Mouse (Mus musculus): ENCODE data around the gene Cldn10.
"Not testable (repeated sequence)": the region's sequence is repeated elsewhere in the genome, so short reads cannot be mapped to it uniquely, and the experiment has no call there.

Cldn10 gene

DNA sequence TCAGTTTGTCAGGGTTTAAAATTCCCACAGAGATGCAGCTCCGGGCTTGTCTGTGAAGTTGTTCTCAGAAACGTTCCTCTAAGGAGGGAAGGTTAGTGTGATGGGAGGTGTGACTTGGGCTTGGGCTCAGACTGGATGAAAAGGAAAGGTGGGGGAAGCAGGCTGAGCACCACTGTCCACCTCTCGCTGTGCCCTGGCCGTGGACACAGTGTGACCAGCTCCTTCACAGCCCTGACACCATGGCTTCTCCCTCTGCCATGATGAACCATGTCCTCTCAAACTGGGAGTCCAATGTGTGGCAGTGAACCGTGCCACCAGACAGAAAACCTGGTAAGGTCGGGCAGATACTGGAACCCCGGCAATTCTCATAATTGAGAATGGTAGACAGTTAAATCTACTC is 6.1 kb upstream of the Cldn10 start:
- in situ Hi-C loops (cut with MboI, MseI) = no loop called here

DNA sequence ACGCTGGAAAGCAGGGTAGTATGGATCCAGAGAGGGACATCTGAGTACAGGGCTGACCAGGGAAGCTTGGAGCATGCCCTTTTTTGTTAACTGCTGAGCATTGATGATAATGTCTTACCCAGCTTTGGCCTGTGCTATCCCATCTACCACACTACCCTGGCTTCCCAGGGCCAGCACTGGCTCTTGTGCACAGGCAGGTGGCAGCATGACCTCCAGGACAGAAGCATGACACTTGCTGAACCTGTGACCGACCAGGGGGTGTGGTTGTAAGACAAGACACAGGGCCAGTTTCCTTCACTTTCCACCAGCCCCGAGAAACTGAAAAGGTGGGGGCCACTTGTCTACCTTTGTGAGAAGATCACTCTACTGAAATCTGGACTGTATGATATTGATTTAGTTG is 5.5 kb upstream of the Cldn10 start:
- in situ Hi-C loops (cut with MboI, MseI) = no loop called here

DNA sequence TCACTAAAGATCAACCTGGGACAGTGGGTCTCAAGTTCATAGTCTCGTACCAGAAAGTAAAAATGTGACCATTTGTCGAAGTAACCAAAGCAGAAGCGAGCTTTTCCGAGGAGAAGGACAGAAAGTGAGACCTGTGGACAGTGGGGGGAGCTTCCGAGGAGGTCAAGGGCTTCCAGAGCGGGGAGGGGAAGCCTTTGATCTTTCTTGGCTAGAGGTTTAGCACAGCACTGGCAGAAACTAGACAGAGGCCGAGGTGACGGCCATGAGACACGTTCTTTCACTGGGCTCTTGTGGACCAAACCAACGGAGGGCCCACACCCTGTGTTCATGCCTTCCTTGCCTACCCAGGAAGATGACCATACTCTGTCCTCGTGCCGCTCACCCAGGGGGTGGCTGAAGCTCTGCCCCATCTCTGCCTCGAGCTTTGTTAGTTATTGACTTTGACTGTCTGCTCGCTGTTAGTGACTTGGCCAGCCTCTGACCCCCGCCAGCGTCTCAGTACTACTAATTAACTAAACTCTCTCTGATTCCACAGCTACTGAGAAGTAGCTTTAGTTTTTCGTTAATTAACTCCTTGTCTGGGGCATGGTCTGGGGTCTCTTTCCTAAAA is 4.3 kb upstream of the Cldn10 start:
- in situ Hi-C loops (cut with MboI, MseI) = no loop called here

DNA sequence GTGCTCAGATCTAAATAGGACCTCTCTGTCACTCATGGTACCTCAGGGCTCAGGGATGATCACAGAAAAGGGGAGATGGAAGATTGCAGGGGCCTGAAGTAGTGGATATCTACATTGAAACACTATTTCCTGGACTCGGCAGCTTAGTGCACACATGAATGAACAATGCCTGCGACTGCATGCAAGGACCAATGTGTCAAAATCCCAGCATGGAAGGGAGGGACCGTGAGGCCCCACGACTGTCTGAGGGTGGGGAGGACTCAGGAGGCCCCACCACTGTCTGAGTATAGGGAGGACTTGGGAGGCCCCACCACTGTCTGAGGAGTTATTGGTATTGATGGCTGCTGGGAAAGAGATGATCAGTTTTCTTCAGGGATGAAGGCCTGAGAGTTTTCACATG is 2.5 kb downstream of the Cldn10 start:
- in situ Hi-C loops (cut with MboI, MseI) = no loop called here

DNA sequence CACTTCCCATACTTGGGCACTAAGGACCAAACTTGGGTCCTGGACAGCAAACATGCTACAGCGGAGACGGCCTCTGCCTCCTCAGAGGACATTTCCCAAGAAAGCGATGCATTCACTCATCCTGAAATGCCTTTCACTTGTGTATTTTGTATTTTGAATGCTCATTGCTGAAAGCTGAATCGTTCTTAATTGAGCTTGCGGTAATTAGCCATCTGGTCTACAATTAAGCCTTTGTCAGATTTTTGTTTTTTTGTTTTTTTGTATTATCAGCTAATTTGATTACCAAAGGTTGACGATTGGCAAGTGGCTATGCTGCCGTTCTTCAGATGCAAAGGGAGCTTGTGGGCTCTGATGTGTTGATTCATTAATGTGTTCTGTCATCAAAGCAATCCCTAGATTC is 5.2 kb downstream of the Cldn10 start:
- in situ Hi-C loops (cut with MboI, MseI) = no loop called here

DNA sequence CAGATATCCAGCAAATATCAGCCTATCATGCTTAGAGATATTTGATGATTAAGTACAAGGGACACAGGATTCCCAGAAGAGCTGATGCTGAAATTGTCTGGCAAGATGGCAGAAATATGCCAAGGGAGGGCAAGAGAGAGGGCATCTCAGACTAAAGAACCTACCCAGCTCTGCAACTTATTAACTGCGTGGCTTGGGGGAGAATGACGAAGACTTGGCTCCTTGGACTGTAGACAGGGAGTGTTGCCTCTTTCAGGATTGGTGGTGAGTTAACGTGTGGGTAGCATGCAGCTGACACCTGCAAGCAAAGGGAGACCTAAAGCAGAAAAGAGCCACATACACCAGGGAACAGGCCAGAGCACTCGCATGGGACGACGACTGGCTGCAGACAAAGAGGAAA is 5.7 kb downstream of the Cldn10 start:
- in situ Hi-C loops (cut with MboI, MseI) = no loop called here

DNA sequence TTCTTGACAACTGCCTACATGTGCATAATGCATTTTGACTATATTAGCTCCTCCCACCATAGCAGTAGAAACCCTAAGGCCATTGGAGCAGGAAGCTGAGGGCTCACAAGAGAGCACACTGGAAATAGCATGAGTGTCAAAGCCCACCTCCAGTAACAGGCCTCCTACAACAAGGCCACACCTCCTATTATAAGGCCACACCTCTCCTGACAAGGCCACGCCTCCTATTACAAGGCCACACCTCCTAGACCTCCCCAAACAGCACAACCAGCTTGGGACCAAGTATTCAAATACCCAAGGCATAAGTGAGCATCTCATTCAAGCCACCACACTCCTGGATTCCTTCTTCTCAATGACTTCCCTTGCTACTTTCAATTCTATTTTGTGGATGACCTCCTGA is 6.5 kb downstream of the Cldn10 start:
- in situ Hi-C loops (cut with MboI, MseI) = no loop called here

DNA sequence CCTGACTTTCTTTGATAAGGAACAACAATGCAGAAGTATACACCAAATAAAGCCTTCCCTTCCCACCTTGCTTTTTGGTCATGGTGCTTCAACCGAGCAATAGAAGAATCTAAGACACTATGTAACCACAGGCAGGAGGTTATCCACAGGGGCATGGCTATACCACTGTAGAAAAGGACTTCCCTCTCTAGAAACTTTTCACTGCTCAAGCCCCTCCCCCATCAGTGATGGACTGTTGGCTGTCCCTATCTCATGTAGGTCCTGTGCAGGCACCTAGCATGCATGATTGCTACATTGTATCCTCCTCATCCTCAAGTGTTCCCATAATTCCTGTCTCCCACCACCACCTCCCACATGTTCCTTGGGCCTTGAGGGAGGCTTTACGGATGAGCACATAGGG is 7.2 kb downstream of the Cldn10 start:
- in situ Hi-C loops (cut with MboI, MseI) = no loop called here

DNA sequence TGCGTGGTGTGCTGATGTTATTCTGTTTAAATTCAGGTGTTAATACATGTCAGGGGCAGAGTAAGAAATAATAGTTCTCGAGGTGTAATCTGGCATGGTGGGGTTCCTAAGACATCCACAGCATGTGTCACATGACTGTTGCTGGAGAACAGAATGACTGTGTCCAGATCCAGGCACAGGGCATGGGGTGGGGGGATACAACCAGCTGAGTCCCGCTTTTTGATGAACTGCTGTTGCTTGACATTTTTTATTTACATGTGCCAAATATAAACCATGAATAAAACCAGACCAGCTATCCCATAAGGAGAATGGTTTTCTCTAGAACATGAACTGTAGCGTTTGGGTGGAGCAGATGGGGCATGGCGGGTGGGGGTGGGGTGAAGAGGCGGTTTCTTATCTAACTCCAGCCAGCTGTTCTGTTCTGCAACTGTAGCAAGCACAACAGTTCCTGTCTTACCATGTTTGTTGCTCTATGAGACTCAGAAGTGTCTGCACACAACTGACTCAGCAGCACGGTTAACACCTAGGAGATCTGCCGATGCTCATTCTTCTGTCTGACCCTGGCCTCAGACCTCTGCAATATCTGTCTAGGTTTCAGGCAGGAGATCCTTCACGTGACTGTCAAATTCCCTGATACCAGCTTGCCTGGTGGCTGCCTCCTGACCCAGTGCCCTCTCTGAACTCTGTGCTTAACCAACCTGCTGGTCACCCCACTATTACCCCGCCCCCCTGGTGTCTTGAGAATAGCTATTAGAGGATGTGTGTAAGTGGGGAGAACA is 8.4 kb downstream of the Cldn10 start:
- in situ Hi-C loops (cut with MboI, MseI) = no loop called here

DNA sequence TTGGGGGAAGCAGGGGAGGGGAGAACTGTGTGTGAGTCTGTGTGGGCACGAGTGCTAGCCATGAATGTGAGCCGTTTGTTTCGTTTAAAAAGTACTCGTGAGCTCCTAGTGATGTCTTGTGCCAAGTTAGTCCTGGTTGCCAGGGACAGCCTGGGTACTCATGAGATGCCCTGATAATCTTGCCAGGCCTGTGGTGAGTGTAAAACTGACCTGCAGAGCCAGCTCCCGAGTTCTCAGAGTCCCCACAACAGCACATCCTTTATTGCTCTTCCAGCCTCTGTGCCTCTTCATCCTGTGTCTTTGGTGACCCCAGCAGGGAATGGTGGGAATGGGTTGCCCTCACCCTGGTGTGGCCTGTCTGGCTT is 9.0 kb downstream of the Cldn10 start:
- in situ Hi-C loops (cut with MboI, MseI) = no loop called here

DNA sequence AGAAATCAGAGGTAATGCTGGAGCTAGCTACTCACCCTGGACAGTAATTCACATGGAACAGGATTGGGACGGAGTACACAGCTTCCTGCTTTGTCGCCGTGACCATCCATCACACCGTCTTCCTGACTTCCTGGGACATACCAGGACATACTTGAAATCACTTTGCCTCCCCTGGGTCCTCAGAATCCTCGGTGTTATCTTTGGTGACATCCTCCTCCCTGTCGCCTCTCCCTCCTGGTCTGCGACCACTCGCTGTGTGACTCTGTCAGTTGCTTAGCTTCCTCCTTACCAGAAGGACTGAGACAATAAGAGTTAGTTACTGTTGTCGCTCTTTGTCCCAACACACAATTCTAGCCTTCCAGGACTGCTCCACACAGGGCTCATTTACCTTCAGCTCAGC is 9.6 kb downstream of the Cldn10 start:
- in situ Hi-C loops (cut with MboI, MseI) = no loop called here

DNA sequence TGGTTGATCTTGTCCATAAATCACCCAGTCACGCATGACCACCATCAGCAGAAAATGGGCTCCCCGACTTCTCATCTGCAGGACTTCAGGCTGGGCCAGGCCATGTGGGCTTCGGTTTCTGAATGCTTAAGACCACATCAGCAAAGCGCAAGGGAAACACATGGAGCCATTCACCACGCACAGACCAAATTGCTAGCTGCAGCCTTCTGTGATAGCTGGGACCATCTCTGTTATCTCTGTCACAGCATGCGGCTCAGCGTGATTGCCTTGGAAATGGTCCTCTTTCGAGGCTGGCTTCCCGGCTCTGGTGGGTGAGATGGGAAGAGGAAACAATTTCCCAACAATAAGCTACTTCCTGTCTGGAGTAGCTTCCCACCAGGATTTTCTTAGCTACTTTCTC is 12.2 kb downstream of the Cldn10 start:
- in situ Hi-C loops (cut with MboI, MseI) = no loop called here

DNA sequence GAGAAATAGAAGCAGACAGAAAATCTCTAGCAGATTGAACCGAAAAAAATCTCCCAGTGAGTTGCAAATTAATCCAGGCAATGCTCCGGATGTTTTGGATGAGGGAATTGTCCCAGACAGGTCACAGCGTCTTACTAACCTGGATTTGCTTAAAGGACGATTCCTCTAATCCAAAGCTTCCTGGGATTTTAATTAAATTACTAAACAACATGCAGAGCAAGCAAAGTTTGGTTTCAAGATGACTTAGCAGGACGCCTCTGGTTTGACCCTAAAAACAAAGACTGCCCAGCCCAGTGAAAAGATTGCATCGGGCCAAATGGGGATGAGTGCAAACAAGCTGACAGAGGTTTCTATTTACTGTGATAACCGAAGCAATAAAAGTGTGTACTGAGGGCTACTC is 16.2 kb downstream of the Cldn10 start:
- in situ Hi-C loops (cut with MboI, MseI) = no loop called here

DNA sequence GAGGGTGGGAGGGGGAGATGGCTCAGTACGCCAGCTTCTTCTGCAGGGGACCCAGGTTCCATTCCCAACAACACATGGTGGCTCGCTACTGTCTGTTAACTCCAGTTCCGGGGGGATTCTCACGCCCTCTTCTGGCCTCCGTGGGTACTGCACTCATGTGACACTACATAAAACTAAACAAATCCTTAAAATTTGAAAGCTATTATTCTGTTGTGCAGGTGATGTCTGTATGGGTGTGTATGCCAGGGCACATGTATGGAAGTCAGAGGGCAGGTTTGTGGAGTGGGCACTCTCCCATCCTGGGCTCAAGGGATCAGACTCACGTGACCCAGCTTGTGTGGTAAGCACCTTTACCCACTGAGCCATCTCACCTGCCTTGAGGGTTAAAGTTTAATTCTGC is 16.6 kb downstream of the Cldn10 start:
- in situ Hi-C loops (cut with MboI, MseI) = no loop called here

DNA sequence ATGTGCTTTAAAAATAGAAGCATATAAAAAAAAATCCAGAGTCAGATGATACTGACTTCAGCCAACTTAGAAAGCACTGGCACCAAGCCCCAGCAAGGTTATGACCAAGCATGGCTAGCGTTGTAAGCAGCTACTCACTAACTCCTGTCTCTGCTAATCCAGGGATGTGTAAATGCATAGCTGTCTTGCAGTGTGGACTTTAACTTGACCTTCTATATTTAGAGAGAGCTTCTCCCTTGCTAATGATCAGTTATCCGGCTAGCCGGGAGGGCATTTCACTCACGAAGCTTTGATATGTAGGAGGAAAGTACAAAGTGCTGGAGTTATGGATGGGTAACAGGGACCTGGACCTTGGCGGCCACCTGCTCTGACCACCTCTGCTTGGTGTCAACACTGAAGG is 19.9 kb downstream of the Cldn10 start:
- in situ Hi-C loops (cut with MboI, MseI) = no loop called here

DNA sequence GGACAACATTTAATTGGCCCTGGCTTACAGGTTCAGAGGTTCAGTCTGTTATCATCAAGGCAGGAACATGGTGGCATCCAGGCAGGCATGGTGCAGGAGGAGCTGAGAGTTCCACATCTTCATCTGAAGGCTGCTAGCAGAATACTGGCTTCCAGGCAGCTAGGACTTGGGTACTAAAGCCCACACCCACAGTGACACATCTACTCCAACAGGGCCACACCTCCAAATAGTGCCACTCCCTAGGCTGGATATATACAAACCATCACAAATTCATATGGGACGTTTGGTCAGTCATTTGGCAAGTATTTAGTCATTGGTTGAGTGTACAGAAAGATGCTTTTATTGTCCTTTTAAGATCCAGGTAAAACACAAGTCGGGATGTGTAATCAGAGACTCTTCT is 20.5 kb downstream of the Cldn10 start:
- in situ Hi-C loops (cut with MboI, MseI) = not testable (repeated sequence)

DNA sequence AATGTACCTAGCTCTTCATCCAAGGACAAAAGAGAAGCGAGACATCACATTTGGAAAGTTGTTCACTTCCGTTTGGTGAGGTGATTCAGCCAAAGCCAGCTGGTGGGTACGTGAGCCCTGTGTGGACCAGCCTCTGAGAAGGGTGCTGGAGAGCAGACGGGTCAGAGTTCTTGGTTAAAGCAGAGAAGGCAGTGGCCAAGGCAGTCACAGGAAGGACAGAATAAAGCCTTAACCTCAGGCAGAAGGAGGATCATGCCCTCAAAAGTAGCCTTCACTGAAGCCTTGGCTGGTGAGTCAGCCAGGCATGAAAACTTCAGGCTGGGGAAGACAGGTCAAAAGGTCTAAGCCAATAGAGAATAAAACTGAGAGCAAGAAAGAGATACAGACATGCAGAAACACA is 22.0 kb downstream of the Cldn10 start:
- in situ Hi-C loops (cut with MboI, MseI) = no loop called here

DNA sequence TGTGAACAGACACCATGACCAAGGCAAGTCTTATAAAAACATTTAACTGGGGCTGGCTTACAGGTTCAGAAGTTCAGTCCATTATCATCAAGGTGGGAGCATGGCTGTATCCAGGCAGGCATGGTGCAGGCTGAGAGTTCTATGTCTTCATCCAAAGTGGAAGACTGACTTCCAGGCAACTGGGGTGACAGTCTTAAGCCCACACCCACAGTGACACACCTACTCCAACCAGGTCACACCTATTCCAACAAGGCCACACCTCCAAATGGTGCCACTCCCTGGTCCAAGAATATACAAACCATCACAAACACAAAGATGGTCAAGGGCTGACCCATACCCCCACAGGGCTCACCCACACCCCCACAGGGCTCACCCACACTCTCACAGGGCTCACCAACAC is 23.5 kb downstream of the Cldn10 start:
- in situ Hi-C loops (cut with MboI, MseI) = not testable (repeated sequence)

DNA sequence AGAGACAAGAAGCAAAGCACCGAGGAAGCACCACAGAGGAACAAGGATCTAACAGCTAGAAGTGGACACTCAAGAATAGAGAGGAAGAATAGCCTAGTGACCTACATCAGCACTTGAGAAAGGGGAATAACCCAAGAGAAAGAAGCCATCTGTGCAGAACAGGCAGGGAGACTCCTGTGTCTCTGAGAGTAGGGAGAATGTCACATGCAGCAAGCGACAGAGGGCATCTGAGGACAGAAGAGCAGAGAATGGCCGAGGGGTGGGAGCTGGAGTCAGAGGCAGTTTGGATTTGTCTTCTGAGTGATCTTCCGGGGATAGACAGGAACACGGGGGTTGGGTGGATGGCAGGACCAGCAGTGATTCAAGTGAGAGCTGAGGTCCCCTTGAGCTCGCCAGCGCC is 25.4 kb downstream of the Cldn10 start:
- in situ Hi-C loops (cut with MboI, MseI) = no loop called here

DNA sequence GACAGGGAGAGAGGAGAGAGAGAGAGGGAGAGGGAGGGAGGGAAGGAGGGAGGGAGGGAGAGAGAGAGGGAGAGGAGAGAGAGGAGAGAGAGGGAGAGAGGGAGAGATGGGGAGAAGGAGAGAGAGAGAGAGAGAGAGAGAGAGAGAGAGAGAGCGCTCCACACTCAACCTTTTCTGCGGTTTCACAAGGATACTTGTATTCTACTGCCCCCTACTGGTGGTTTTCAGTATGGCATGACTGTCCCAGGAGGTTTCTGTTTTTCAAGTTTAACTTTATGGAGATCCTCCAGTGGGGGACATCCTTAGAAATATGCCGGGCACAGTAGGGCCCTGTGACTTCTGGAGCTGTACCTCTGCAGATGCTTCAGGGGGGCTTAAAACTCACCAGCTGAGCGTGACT is 28.8 kb downstream of the Cldn10 start:
- in situ Hi-C loops (cut with MboI, MseI) = loop anchor here (5.0 kb wide), 1 partner anchor 96 kb away; no protein-coding TSS in a partner anchor

DNA sequence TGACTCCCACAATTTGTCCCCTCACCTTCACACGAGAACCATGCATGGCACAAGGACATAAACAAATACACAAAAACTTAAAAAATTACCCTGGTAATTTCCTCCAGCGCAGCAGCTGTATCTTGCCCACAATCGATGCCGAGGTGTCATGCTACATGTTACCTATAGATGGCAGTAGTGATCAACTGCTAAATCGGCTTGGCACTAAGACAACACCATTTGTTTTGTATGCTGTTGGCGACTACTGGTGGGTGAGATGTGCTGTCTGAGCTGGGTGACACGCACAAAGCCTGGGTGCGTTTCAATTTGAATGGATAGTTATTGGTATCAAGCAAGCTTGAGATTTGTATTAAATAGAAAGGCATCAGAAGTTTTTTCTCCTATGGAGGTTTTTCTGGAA is 32.4 kb downstream of the Cldn10 start:
- in situ Hi-C loops (cut with MboI, MseI) = no loop called here

DNA sequence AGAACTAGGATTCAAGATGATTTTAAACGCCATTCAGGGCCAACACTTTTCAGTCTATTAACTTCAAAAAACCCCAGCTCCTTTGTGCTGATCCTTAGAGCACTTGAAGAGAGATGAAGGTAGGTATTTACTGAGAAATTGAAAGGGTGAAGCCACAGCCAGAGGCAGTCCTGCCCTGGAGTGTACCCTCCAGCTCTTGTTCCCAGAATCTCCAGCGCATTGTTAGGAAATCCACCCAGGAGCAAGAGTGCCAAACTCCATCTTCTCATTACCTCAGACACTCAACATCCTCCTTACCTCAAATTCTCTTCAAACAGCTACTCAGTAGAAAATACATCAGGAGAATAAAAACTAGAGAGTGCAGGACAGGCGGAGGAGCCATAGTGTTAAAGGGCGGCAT is 35.1 kb downstream of the Cldn10 start:
- in situ Hi-C loops (cut with MboI, MseI) = no loop called here

DNA sequence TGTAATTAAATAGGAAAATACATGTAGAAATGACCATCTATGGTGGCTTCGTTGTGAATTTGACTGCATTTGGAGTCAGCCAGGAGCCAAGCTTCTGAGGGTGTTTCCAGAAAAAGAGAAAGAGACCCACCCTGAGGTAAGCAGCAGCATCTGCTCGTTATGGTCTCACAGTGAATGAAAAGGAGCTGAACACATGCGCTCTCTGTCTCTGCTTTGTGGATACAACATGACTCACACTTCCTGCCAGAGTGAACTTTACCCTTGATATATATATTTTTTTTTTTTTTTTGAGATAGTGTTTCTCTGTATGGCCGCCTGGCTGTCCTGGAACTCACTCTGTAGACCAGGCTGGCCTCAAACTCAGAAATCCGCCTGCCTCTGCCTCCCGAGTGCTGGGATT is 35.6 kb downstream of the Cldn10 start:
- in situ Hi-C loops (cut with MboI, MseI) = no loop called here

DNA sequence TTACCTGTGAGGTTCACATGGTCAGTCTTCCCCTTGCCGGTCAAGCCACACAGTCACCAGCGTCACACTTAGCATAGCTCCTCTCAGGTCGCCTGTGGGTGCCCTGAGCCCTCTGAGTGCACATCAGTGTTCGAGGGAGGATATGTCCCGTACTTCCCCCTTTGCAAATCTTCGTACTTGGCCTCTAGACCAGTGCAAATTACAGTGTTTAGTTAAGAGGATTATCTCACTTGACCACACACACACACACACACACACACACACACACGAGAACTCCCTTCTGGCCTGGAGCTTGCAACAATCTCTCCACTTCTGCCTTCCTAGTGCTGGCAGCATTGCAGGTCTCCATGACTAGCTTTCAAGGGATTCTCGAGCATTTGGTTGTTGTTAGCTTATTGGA is 38.6 kb downstream of the Cldn10 start:
- in situ Hi-C loops (cut with MboI, MseI) = loop anchor here (5.0 kb wide), 1 partner anchor 41 kb away; no protein-coding TSS in a partner anchor

Data from T-helper 1 cell (primary cell).